Comparison of ENCODE assay signal across 10 mouse cellular contexts in the genomic region with DNA sequence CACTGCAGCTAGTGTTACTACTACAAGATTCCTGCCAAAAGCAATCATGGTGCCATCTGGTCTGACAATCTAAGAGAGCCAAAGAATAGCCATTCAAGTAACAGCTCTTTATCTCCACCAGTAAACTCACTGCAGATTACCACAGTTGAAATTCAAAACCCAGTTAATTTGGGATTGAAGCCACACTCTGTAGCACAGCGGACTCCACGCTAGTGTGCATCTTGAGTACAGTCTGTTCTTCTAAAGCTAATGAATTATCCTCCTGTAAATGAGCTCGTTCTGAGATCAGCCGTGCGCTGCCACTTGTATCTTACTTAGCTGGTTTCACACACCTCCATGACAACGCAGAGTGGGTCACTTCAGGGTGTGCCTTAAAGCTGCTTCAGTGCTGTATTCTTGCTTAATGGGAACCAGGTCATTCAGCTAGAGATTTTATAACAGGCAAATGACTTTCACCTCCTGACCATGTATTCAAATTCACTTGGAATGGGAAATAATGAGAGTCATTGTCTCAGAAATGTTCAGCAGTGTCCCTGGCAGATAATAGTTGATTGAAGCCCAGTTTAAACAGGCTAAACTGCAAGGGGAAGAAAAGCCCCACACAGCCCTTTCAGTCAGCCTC.
DNase-seq lines count a peak whose midpoint lies in the region; ATAC-seq lines count a peak whose summit lies in the region.
"Had no signal": no experiment of that assay in that cellular context is flagged by ENCODE, and none has a peak within 500 bp of the region (broad histone marks: within the 10 kb centered on the region; RNA-seq: fewer than 3 reads in every experiment).

No protein-coding gene starts in this region.

- H3K27ac ChIP-seq in neural tube, embryonic 11.5 days (ENCODE audit: low read depth, low read length), result no peak overlapping the region
- H3K27ac ChIP-seq: embryonic facial prominence, embryonic 15.5 days; liver, embryonic 15.5 days had no signal

- WGBS in neural tube, embryonic 11.5 days, result 25% methylated on average over 6 of the region's 6 CpGs

- ATAC-seq in neural tube, embryonic 11.5 days (ENCODE audit: insufficient read depth, low FRiP score, low TSS enrichment), result peak; percentile 65

- no peaks in the 10 kb centered on the region for H3K36me3 ChIP-seq in neural tube, embryonic 11.5 days (ENCODE audit: control insufficient read depth, insufficient read depth, low read length)
- H3K36me3 ChIP-seq: embryonic facial prominence, embryonic 15.5 days had no signal

- no peaks in the 10 kb centered on the region for H3K27me3 ChIP-seq in neural tube, embryonic 11.5 days (ENCODE audit: control insufficient read depth, insufficient read depth, low read length)
- H3K27me3 ChIP-seq: embryonic facial prominence, embryonic 15.5 days; liver, embryonic 15.5 days had no signal

- intact Hi-C loops in left cerebral cortex, postnatal 14 days (cut with DNase I), result no loop called here

- H3K9ac ChIP-seq in neural tube, embryonic 11.5 days (ENCODE audit: low read length), result no peak overlapping the region
- H3K9ac ChIP-seq: embryonic facial prominence, embryonic 15.5 days; liver, embryonic 15.5 days had no signal

- H3K9me3 ChIP-seq in neural tube, embryonic 11.5 days (ENCODE audit: control insufficient read depth, low read length), result no peaks in the 10 kb centered on the region
- H3K9me3 ChIP-seq: embryonic facial prominence, embryonic 15.5 days; liver, embryonic 15.5 days had no signal

- H3K4me1 ChIP-seq in neural tube, embryonic 11.5 days (ENCODE audit: control insufficient read depth, insufficient read depth, low read length), result no peaks in the 10 kb centered on the region
- H3K4me1 ChIP-seq: embryonic facial prominence, embryonic 15.5 days; liver, embryonic 15.5 days had no signal

- no peak overlapping the region for H3K4me3 ChIP-seq in neural tube, embryonic 11.5 days (ENCODE audit: low read depth, low read length)
- H3K4me3 ChIP-seq: embryonic facial prominence, embryonic 15.5 days; liver, embryonic 15.5 days had no signal

- DNase-seq in neural tube, embryonic 11.5 days (ENCODE audit: low spot score), result peak; percentile 44
- DNase-seq in neural tube, embryonic 10.5 days (ENCODE audit: extremely low spot score, low spot score), result no peak
- DNase-seq in frontal cortex, postnatal 25 days (ENCODE audit: low spot score in 2 of 2), result peak; percentile 7 to 22
- DNase-seq in left cerebral cortex, postnatal 14 days (ENCODE audit: low spot score in 2 of 2), result peak; percentile 54 to 88
- DNase-seq in telencephalon, adult 2 months (ENCODE audit: low read depth, low spot score), result peak; percentile 82
- no peak for DNase-seq in kidney, adult 18-20 months
- no peak for DNase-seq in spleen, postnatal 10 days (ENCODE audit: low spot score in 2 of 2)
- no peak for DNase-seq in natural killer cell, adult 2 months (ENCODE audit: low spot score in 2 of 2)

- H3K4me2 ChIP-seq in neural tube, embryonic 11.5 days (ENCODE audit: low read depth), result no peak overlapping the region
- H3K4me2 ChIP-seq: embryonic facial prominence, embryonic 15.5 days; liver, embryonic 15.5 days had no signal

Comparison
In these comparisons a context has a peak if more than half of its experiments do, and no peak if none do; other contexts are left out.
1. DNase-seq: peak in neural tube, embryonic 11.5 days (single experiment), frontal cortex, postnatal 25 days (2 of 2), left cerebral cortex, postnatal 14 days (2 of 2) and telencephalon, adult 2 months (single experiment); none in neural tube, embryonic 10.5 days (single experiment), kidney, adult 18-20 months (single experiment), spleen, postnatal 10 days (0 of 2) and natural killer cell, adult 2 months (0 of 2).